Mouse (Mus musculus) monocyte, adult 5-6 weeks (primary cell): Measurements from ENCODE around the gene Gsta3. TPM values are rescaled to one million over a fixed set of nuclear protein-coding genes. Genes with fewer than 3 reads are reported as not detected.
"Not testable (repeated sequence)": the region's sequence is repeated elsewhere in the genome, so short reads cannot be mapped to it uniquely, and the experiment has no call there.

Experiments
- ATAC-seq: fragments of 153-309, 156-312 bp; replicated peaks from 2 replicates; pipeline ENCODE4 v1.8.0; 2017; ENCODE audit warnings: mild to moderate bottlenecking; ENCODE audit not compliant: low TSS enrichment, insufficient number of reproducible peaks, severe bottlenecking, poor library complexity, low FRiP score
- total RNA-seq: library from RNA; stranded (forward); fragments of 200-1000, 200-491, 200-594 nt; gene quantifications from 3 replicates; pipeline ENCODE4 v1.2.3, GENCODE M21; 2017

Gsta3 gene
- total RNA-seq, 1 experiment from 2014 or later = 4.7 TPM

- ATAC-seq = no peak
Observed at GRCm38 (mm10) chr1:21280306-21280705, 39.9 kb downstream of the Gsta3 start.

GRCm38 (mm10) chr1:21284644-21285043, 44.3 kb downstream of the Gsta3 start:
- not testable (repeated sequence) for ATAC-seq

- ATAC-seq = no peak
Observed at GRCm38 (mm10) chr1:21291394-21291793, 51.0 kb downstream of the Gsta3 start.

GRCm38 (mm10) chr1:21292590-21292989, 52.2 kb downstream of the Gsta3 start:
- no peak for ATAC-seq

GRCm38 (mm10) chr1:21296169-21296568, 55.8 kb downstream of the Gsta3 start:
- ATAC-seq = no peak

GRCm38 (mm10) chr1:21298114-21298513, 57.7 kb downstream of the Gsta3 start:
- ATAC-seq = no peak

- ATAC-seq = no peak
Observed at GRCm38 (mm10) chr1:21299826-21300225, 59.4 kb downstream of the Gsta3 start.

- ATAC-seq = no peak
Observed at GRCm38 (mm10) chr1:21301686-21302085, 61.3 kb downstream of the Gsta3 start.

GRCm38 (mm10) chr1:21304174-21304573, 63.8 kb downstream of the Gsta3 start:
- no peak for ATAC-seq

- ATAC-seq = no peak
Observed at GRCm38 (mm10) chr1:21304646-21305045, 64.3 kb downstream of the Gsta3 start.

GRCm38 (mm10) chr1:21305443-21305842, 65.1 kb downstream of the Gsta3 start:
- ATAC-seq = no peak

GRCm38 (mm10) chr1:21314336-21314735, 73.9 kb downstream of the Gsta3 start:
- ATAC-seq = no peak

Other genes starting within 250 kb of the Gsta3 start
- gene Tram2, start 161.4 kb upstream of the Gsta3 start, total RNA-seq = 1.1 to 4.7 TPM (median 2.1 TPM) in 3 replicates
- gene Tmem14a, start 22.0 kb upstream of the Gsta3 start, total RNA-seq = 0.76 to 3.4 TPM (median 1.2 TPM) in 3 replicates
- gene Khdc1a, start 109.1 kb downstream of the Gsta3 start, total RNA-seq = 19.4 to 73.2 TPM (median 24.2 TPM) in 3 replicates
- gene Khdc1c, start 127.7 kb downstream of the Gsta3 start, total RNA-seq = 18.1 to 24.5 TPM (median 18.3 TPM) in 3 replicates
- gene Khdc1b, start 143.0 kb downstream of the Gsta3 start, total RNA-seq = 2.9 to 19.1 TPM (median 3.9 TPM) in 3 replicates